Mouse (Mus musculus) testis, adult 2 months (tissue): ENCODE measurements at regions not wholly inside any gene's neighbourhood (a gene's known extent, or its start where the extent isn't known, plus 50 kb on each side); places are given as distances from the start of the nearest gene placed in this dataset.

Experiments
- CTCF ChIP-seq: fragments of 200-500 bp; IDR thresholded peaks from 2 replicates; pipeline ENCODE4 v1.5.1; 2012; ENCODE audit warnings: low read depth, mild to moderate bottlenecking, inconsistent platforms, low read length, moderate library complexity; ENCODE audit not compliant: control insufficient read depth, insufficient read depth, insufficient replicate concordance
- POLR2A ChIP-seq: fragments of 200-500 bp; IDR thresholded peaks from 2 replicates; pipeline ENCODE4 v1.6.1; 2012; ENCODE audit warnings: low read depth, mild to moderate bottlenecking, inconsistent platforms, low read length, moderate library complexity; ENCODE audit not compliant: control insufficient read depth

- TF ChIP-seq CTCF (no peak), POLR2A (no peak)
Observed at GRCm38 (mm10) chr6:94927811-94928210, 189.2 kb upstream of the Kbtbd8 start.
